Mouse (Mus musculus) fat pad, adult 2 months (tissue): ENCODE data around the gene Agps.
A peak's percentile ranks its signal among the peaks of the same experiment; 100 is the strongest.

Experiments
- DNase-seq: peaks from one replicate; pipeline ENCODE4 v3.0.0-alpha.2; 2011; ENCODE audit warnings: low read depth, low spot score; ENCODE audit errors: extremely low read depth

Gene Agps

DNA sequence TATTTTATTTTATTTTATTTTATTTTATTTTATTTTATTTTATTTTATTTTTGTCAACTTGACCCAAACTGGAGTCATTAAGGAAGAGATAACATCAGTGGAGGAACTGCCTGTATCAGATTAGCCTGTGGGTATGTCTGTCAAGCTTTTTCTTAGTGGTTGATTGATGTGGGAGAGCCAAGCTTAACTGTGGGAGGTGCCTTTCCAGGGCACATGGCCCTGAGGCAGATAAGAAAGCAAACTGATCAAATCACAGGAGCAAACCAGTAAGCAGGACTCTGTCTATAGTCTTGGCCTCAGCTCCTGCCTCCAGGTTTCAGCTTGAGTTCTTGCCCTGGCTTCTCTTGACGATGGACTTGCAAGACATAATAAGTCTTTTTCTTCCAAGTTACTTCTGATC lies 6.4 kb upstream of the Agps start:
- peak; percentile 99 for DNase-seq

DNA sequence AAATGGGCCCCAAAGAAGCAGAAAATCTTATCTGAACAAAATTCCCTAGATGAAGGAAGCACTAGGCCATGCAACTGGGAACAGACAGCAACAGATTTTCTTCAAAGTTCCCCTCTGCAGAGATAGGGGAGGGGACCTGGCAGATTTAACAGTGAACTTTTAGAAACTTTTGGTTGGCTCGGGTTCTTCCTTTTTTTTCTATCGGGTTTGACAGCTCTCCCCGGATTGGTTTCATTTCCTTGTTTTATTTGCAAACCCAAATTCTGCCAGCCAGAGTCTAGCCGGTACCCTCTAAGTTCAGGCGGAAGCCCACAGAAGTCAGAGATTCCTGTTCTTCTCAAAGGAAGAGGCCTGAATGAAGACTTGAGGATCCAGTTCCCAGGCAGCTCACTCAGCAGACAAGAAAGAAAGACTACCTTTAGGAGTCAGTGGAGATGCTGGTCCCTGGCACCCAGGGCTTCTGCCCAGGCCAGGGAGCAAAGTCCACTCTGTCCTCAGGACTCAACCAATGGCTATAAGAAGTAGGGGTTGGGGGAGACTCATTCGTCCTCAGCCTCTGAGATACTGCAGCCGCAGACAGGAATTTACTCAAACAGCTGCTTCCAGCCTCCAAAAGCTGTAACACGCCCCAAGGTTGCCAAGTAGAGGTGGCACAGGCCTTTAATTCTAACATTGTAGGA lies 2.9 kb upstream of the Agps start:
- DNase-seq: no peak

DNA sequence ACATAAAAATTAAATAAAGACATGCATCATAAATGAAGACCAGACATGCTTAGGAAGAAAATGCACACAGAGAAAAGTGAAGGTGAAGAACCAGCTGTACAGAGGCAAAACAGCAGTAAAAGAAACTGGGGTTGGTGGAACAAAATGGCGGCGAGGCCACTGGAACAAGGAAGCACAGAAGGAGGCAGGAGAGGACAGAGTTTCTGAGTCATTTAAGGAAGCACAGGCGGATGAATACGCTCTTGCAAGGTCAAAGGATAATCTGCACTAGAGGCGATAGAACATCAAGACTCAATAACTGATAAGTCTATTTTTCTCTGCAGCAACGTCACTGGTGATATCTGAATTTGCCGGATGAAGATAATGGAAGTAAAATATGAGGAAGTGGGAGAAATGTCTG lies 1.7 kb upstream of the Agps start:
- DNase-seq: no peak

DNA sequence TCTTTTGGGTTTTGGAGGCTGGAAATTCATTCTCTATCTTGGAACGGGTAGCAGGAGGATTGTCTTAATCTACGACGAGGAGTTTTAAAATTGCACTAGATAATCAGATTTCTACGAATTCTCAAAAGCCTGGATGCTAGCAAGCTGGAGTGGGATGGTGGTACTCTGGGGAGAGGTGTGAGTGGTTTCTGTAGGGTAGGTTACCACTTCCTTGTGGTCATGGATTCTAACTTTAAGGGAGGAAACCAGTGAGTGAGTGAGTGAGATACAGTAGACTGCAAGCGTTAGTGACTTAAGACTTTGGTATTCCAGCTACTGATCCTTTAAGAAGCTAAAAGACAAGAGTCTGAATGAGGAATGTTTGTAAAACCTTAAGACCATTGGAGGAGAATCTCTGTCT lies 804 bp downstream of the Agps start:
- no peak for DNase-seq

DNA sequence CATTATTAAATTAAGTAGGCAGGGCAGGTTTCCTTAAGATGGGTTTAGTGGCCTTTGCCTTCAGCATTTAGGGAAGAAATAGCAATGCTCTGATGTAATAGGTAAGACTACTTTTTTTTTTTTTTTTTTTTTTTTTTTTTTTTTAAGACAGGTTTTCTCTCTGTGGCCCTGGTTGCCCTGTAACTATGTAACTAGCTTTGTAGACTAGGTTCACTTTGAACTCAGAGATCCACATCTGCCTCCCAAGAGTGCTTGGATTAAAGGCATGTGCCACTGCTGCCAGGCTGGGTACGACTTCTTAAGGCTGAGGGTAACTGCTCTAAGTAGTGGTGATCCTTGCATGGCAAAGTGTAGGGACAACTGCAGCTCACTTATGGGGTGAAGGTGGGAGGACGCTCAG lies 2.5 kb downstream of the Agps start:
- DNase-seq: no peak

DNA sequence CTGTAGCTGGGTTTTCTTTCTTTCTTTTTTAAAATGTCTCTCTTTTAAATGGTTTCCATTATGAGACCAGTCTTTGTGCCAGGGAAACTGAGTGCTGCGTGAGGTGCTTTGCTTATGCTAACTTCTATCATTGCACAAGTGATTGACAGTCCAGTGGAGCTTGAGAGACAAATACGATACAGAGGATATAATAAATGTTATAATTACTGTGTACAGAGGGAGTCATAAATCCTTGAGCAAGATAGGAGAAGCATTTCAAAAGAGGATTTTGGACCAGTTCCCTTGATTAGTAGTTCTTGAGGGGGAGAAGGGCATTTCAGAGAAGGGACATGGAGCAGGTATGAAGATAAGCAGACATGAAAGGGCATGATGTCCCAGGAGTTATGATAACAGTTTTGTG lies 10.3 kb downstream of the Agps start:
- DNase-seq: no peak

DNA sequence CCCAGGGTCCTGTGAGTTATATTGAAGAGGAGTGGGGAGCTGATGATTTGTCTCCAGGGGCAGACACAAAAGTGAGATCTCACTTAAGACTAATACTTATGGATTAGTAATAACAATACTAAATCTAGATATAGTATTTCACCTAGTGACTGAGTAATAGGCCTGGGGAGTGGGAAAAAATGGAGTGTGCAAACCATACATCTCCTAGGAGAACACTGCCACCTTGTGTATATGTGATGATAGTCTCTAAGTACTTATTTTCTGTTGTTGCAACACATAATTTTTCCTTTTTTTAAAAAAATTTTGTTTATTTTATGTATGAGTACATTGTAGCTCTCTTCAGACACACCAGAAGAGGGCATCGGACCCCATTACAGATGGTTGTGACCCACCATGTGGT lies 15.7 kb downstream of the Agps start:
- DNase-seq: no peak

DNA sequence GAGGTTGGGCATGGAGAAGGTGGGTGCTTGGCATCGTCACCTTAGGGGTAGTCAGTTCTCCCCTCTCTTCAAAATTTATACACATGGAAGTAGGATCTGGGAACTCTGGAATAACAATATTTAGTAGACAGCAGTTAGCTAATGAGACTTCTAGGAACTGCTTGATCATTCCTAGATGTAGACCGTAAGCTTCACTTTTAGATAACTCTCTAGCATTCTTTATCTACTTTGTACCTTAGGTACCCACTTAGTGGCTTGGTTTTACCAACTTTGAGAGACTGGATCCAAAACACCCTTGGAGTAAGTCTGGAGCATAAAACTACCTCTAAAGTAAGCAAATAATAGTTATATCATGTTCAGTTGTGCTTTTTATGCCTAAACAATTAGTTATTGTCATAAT lies 20.5 kb downstream of the Agps start:
- DNase-seq: no peak

DNA sequence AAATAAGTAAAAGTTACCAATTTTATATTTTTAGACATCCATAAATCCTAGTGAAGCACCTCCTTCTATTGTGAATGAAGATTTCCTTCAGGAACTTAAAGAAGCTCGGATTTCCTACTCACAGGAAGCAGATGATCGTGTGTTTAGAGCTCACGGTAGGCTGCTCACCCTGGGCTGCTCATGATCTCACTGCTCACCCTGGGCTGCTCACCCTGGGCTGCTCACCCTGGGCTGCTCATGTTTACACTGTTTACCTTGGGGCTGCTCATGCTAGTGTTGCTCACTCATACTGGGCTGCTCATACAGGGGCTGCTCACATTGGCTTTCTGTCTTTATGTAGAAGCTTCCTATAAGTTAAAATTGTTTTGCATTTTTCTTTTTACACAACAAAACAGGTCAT lies 22.2 kb downstream of the Agps start:
- DNase-seq: no peak

DNA sequence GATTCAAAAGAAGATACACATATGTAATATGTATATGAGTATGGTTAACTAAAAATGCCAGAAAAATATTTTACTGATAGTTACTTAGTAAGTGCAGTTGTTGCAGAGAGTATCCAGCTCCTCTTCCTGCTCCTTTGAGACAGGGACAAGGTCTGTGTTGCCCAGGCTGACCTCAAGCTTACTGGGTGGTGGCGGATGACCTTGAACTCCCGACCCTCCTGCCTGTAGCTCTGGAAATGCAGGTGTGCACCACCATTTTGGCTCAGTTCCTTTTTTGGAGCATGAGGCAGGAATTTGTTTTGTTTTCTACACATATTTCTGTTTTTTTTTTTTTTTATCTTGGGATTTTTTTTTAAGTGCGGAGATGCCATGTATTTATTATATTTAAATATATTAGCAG lies 29.1 kb downstream of the Agps start:
- no peak for DNase-seq

DNA sequence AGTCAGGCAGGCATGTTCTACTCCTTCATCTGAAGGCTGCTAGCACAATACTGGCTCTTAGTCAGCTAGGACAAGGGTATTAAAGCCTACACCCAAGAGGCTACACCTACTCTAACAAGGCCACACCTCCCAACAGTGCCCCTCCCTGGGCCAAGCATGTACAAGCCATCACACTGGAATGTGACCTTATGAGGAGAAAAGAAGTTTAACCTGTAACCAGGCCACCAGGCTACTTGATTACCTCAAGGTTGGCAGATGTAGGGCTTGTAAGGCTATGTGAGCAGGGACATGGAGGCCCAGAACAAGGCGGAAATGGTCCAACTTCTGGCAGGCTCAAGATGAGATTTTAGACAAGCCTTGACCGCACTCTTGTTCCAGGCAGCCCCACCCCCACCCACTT lies 37.6 kb downstream of the Agps start:
- DNase-seq: peak; percentile 57

DNA sequence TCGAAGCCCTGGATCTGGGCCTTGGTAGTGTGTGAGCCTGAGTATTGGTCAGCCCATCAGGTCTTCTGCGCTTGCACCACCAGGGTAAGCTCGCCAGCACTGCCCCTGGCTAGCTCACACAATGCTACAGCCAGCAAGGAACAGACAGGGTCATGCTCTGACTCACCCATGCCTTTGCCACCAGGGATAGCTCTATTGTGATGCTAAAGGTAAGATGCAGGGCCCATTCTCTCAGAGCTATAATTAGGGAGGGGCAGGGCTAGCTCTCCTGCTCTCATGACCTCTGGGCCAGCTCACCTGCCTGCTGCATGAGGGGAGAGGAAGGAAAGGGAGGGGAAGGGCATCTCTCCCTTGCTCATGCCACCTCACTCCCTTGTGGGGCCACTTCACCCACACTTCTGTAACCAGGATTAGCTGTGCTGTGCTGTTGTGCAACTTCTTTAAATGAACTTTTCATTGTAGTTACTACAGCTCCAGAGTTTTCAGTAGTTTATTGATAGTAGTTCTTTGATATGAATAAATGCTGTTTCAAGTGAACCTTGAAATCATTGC lies 42.1 kb downstream of the Agps start:
- DNase-seq: no peak

DNA sequence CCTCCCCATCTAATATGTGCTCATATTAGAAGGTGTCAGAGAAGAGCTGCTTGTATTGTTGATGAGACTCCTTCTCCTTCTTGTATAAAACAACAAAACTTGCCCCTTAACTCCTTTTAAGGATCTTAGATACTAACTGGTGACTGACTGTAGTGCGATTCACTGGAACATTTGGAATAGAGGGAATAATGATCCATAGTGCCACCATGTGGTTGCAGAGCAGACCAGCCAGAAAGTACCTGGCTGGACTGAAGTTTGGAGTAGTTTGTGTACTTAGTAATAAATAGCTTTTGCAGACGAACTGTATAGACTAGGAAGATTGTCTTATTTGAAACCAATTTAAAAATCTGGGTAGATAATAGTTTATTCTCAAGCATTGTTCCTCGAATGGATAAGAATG lies 47.8 kb downstream of the Agps start:
- no peak for DNase-seq

DNA sequence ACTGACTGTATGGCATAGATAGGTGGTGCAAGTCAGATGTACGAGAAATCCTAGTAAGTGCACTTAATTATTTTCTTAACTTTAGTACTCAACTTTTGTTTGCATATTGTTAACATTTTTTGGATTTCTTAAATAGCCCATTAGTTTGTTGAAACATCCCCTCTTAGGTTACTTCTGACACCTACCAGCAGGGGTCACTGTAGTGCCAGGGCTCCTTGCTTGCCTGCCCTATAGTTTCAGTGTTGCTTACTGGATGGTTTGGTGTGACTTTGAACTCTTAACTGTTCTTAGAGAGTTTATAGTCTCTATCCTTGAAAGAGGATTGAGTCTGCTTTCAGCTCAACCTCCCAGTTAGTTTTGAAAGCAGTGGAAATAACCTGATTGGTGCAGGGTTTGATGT lies 51.6 kb downstream of the Agps start:
- no peak for DNase-seq

DNA sequence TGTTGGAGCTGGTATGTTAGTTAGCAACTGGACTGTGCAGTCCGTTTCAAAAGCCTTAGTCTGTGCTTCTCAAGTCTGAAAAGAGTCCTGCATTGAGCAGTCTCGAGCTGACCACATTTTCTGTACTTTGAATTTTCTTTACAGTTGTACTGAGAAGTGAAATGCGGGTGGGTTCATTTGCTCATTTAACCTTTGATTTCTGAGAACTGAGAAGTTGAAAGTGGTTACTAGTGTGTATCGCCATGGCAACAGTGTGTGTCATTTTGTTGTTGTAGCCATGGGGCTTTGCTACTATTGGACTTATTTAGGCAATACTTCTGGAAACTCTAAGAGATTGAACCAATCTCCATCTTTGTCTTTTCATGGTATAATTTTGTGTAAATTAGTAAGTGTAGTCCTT lies 60.0 kb downstream of the Agps start:
- DNase-seq: no peak

DNA sequence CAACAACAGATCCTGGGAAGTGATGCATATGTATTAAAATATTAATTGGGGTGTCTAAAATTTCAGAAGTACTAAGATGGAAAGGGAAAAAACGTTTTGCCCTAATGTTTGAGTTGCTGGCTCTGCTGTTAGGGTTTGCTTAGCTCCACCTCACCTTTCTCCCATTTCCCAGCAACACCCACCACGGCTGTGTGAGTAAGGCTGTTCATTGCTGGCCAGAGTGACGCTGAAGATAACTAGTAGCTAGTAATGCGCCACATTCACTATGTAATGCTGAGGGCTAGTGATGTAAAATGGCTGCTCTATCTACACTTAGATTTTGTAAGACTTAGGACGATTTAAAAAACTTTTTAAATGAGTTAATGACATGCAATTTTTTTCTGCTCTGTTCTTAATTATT lies 63.7 kb downstream of the Agps start:
- no peak for DNase-seq

DNA sequence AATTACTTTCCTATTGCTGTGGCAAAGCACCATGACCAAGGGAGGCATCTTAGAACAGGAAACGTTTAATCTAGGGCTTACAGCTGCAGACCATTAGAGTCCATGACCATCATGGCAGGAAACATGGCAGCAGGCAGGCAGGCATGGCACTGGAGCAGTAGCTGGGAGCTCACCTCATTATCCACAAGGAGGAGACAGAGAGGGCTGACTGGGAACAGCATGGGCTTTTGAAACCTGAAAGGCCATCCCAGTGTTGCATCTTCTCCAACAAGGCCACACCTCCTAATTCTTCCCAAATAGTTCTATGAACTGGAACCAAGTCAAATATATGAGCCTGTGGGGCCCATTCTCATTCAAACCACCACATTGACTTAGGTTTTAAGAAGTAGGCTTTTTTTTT lies 68.3 kb downstream of the Agps start:
- no peak for DNase-seq

DNA sequence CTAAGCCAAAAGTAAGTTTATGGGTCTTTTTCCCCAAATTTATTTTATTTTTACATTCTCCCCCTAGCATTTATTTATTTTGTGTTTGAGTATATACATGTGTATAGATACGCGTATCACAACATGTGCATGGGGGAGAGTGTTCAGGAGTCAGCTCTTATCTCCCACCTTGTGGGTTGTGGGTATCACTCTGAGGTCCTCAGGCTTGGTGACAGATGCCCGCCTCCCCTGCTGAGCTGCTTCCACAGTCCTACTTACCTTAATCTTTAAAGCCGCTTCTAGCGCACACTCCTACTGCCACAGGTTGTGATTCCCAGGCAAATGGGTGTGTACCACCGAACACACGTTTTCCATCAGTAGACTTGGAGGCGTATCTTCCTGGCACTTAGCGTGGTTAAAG lies 69.9 kb downstream of the Agps start:
- DNase-seq: no peak

DNA sequence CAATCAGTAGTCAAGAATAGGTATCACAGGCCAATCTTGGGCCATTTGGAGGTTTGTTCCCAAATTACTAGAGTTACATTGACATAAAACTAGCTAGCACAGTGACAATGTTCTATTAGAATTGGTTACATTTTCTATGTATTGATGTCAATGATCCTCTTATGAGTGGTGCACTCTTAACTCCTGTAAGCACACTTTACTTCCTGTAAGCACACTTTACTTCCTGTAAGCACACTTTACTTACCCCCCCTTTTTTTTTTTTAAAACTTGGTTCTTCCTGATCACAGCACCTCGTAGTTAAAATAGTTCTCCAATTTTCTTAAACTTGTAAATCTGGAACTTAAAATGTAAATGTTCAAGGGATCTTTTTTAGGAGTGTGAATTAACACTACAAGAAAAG lies 75.2 kb downstream of the Agps start:
- no peak for DNase-seq

DNA sequence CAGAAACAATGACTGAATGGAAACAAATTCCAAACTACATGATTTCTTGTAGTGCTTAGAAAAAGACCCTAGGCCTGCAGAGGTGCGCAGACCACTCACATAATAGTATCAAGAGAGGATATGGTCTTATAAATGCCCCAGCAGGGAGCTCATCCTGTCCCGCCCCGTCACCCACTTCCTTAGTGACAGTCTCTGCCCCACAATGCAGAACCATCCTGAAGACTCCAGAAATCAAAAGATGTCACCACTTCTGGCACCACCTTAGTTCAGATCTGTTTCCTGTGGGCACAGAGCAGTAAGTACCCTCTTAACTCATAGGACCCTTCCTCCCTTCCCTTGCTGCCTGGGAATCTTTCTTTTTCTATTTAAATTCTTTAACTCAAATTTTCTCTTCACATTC lies 83.1 kb downstream of the Agps start:
- DNase-seq: no peak

DNA sequence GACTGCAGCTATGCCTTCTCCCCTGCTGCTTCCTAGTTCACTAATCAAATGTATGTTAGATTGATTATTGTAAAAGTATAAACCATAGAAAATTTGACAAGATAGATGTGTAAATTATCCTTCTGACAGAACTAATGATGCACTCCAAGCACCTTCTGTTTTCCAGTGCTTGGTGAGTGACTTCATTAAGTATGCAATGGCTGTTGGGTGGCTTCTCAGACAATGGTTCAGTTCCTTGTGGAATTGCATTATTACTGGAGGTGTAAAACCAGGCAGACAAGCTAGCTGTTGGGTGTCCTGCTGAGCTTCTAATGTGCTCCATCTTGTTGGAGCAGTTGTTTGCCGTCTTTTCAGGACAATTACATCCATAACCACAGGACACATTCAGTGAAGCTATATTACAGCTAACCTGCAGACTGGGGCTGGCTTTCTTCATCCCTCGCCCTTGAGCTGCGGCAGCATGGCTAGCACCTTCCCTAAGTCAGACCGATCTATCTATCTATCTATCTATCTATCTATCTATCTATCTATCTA lies 91.9 kb downstream of the Agps start:
- DNase-seq: no peak

DNA sequence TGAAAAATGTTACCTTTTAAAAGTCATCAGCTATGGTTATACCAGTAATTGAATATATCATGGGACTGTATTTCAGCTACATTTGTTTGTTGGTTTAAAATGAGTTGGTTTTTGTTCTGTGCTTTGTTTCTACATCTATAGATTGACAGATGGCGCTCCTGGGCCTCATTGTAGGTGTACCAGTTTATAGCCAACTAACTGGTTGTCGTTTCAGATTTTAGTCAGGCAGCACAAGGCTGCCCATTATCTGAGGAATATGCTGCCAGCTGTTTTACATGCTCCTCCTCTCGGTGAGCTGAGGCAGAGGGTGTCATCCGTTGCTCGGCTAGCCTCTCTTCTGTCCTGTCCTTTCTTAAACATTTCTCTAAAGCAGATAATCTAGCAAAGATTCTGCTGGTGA lies 94.1 kb downstream of the Agps start:
- DNase-seq: no peak

DNA sequence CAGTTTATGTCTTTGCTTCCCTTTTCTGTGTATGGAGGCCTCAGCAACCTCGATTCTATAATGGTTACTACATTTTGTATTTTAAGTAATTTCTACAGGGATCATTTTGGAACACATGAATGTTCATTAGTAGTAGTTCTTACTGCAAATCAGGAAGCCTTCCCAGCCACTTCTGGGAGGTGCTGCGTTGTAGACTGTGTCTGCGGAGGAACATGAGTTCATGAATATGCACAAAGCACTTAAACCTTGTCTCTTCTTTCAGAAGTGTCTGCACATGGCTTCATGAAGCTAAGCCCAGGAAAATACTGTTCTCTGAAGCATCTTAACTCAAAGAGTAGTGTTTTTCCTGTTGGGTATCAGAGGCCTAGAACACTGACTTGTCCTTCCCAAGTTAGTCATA lies 96.0 kb downstream of the Agps start:
- no peak for DNase-seq
